Mouse (Mus musculus) kidney, adult 2 months (tissue): ENCODE data around the gene C5ar1.

ENCODE experiments used
- CTCF ChIP-seq: fragments of 200-500 bp; conservative IDR thresholded peaks from 2 replicates; pipeline ENCODE4 v1.5.1; 2011; ENCODE audit warnings: low read depth, mild to moderate bottlenecking, control low read depth, low read length, moderate library complexity, mixed read lengths; ENCODE audit not compliant: insufficient read depth, insufficient read length
- POLR2A ChIP-seq: fragments of 200-500 bp; IDR thresholded peaks from one replicate; pipeline ENCODE4 v1.6.1; 2011; ENCODE audit warnings: low read depth, low read length, control low read depth

- TF ChIP-seq CTCF, result no peak
- no peak for TF ChIP-seq POLR2A
Observed at GRCm38 (mm10) chr7:16257830-16258229, 1.5 kb downstream of the C5ar1 start.
